Mouse (Mus musculus): ENCODE measurements around the gene Otulin.
A peak's percentile ranks its signal among the peaks of the same experiment; 100 is the strongest.

Otulin gene

DNA sequence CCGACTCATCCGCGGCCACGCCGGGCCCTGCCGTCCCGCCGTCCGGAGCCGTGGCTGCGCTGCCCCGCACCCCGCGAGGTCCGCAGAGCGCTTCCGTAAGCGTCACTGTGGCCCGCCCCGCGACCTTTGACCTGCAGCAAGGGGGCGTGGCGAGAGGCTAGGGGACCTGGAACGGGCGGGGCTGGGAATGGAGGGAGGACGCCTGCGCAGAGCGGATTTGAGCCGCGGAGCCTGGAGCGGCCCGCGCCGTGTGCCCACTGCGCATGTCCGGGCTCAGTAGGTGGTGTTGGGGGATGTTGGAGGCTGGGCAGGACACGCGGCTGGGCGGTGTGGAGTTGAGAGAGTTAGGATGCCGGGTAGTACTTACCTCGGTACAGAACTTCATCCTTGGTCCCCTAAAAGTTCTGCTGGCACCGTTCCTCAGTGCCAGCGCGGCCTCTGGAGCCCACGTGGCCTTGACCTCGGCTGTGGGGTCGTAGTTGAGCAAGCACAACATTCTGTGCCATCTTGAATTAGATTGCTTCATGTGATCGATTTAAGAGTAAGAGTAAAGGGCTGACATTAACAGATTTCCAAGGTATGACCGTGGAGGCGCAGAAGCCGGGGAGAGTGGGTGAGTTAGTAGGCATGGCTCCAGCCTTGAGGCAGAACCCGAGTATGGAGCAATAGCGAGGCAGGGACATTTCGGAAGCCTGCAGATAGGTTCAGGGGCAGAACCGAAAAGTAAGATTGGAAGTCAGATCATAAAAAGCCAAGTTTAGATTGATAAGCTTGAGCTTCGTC lies at the start of gene Otulin:
Otulin (minus strand) TSS at position 93 of the 783 bp plus-strand sequence.
- peak; percentile 82 for DNase-seq (ENCODE audit: extremely low read depth, low read depth)

DNA sequence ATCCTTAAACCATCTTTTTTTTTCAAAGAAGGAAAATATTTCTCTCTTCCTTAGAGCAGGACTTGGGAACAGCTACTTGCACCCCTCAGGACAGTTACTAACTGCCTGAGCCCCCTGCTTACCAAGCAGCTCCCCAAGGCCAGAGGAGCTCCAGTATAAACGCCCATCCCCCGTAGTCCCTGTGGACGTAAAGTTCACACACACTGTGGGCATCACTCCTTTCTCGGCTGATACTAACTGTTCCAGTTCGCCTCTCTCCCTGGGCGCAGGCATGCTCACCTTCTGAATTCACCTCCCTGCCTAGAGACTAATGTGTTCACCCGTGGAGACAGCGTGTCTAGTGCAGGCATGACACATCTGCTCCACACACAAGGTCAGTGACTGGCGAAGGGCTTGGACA lies 48.0 kb upstream of the Otulin start:
- DNase-seq (ENCODE audit: extremely low read depth, low read depth), result no peak

DNA sequence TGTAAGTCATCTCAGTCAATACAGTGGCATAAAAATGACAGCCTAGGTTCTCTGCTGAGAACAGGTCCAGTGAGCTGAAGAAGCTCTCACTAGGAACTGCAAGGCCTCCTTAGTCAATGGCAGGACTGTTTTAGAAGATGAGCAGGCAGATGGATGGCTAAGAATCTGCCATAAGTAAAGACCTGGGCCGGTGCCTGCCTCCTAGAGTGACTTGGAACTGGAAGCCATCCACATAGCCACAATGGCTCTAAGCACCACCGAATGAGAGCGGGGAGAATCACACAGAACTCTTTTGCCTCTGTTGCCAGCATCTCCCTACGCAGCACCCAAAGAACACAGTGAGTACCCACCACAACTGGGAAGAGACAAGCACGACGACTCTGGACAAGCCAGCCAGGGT lies 47.3 kb upstream of the Otulin start:
- DNase-seq (ENCODE audit: extremely low read depth, low read depth), result no peak

DNA sequence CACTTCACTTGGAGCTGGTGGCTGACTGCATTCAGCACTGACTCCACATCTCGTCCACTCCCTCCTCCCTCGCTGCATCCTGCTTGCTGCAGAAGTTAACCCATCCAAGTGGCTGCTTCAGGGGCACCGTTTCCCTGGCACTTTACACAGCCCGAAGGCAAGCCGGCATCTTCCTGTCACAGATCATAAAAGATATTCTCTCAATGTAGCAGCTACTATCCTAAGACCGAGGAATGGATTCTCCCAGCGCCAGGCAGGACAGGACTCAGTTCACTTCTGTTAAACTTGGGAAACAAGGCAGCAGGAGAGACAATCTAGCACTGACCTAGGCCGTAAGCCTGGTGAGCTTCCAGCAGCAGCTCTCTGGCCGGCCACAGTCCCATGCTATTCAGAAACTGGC lies 45.7 kb upstream of the Otulin start:
- no peak for DNase-seq (ENCODE audit: extremely low read depth, low read depth)

DNA sequence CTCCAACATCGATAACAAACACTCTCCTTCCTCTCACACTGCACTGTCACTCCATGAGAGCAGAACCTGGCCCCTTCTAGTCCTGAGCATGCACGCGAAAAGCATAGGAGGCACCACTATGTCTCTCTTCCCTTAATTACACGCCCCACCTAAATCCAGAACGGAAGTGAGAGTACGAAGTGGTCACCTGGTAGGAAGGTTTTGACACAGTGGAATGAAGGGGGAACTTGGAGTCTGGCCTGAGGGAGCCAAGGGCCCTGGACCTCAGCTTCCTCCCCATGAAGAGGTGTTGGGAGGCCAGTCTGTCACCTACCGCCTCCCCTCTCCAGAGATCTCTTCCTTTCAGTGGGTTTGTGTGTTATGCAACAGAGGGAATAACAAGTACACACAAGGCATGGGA lies 44.6 kb upstream of the Otulin start:
- no peak for DNase-seq (ENCODE audit: extremely low read depth, low read depth)

DNA sequence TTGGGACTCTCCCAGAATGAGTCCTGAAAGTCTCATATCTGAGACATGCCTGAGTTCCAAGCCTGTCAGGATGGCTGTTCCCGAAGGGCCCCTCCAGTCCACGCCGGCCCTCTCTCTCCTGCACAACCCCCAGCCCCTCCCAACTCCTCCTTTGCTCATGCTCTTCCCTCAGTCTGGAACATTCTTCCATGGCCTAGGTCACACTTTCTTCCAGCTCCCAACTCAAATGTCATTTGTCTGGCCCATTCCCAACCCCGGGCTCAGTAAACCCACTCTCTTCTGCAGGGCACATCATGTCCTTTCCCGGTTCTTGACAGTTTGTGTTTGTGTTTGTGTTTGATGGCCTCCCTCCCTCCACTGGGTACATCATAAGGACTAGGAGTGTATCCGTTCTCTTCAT lies 43.5 kb upstream of the Otulin start:
- DNase-seq (ENCODE audit: extremely low read depth, low read depth), result no peak

DNA sequence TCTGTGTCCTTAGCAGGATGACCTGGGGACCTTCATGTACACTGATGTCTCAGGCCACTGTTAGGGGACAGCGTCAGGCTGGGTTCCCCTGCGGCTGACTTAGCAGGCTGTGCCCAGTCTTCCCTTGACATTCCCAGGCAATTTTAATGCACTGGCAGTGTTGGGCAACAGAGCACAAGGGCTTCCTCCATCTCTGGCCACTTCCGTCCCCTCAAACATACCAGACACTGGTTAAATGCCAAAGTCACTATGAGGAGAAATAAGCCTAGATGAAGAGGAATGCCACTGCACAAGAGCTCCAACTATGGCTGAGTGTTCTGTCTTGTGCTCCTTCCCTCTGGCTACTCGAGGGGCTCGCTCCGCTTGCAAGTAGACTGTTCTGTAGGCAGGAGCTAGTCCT lies 42.7 kb upstream of the Otulin start:
- DNase-seq (ENCODE audit: extremely low read depth, low read depth), result no peak

DNA sequence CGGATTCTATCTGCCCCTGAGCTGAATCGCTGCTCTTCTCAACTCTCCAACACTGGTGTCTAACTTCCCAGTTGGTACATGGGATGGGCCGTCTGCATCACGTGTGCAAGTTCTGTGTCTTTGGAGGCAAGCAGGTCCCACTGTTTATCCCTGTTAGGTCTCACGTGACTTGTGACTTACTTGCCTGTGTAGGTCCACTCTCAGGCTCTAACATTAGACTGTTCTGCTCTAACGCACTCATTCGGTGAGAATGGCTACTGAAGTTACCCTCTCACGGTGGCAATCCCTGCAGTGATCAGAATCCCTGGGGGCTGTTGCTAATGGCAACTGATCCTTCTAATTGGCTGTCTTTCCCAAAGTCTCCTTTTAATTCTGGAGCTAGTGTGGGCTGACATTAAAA lies 41.8 kb upstream of the Otulin start:
- no peak for DNase-seq (ENCODE audit: extremely low read depth, low read depth)

DNA sequence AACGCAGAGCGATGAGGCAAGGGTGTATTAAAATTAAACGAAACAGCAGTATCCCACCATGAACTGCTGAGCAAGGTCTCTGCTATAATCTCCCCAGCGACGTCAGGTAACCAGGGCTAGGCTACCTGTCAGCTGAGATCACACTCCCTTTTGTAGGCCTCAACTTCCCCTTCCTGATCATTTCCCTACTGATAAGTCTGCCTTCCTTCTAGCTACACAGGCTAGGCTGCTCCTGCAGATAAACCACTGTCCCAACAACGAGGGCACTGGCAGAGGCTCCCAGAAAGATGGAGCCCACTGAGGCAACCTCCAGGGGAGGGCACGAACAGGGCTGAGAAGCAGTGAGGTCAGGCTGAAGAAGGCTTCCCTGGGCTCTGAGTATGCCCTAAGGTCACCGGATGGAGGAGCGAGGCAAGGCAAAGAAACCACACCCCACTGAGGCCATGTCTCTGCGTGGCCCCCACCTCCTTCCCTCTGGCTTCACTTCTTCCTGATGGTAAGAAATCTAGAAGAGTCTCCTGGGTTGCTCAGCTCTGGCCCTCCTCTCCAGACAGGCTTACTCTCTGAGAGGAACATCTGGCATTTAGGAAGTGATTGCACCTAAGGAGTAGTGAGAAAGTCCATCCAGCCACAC lies 41.2 kb upstream of the Otulin start:
- peak; percentile 74 for DNase-seq (ENCODE audit: extremely low read depth, low read depth)

DNA sequence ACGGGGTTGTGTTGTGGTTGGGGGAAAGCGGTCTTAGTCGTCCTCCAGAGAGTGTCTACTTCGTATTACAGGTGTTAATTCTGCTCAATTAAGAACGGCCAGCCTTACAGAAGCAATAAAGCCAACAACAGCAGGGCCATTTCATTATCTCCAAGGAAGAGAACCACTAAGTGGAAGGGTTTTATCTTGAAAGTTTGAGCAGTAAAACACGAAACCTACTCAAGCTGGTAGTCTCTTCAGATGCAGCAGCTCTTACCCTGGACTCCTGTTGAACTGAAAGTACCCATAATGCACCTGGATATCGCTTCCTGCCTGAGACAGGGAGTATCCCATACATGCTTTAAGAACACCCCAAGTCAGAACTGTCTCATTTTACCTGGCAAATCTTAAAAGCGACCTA lies 40.2 kb upstream of the Otulin start:
- DNase-seq (ENCODE audit: extremely low read depth, low read depth), result peak; percentile 65

DNA sequence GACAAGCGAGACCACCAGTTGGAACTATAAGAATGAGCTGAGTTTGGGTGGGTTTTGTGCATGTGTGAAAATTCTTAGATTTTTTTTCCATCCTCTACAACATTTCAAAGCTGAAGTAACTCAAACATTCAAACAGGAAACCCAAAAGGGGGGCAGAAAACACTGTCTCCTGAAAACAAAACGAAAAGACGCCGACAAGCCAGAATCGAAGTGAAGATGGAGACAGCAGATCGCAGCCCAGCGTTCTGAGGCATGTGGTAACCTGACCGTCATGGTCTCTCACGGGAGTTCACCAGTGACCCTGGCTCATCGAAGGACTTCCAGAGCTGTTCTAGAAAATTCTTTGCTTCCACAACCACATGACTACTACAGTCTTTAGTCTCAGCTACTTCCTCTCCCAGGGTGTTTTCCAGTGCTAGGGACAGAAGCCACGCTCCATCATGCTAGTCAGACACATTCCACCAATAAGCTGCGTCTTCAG lies 39.5 kb upstream of the Otulin start:
- no peak for DNase-seq (ENCODE audit: extremely low read depth, low read depth)

DNA sequence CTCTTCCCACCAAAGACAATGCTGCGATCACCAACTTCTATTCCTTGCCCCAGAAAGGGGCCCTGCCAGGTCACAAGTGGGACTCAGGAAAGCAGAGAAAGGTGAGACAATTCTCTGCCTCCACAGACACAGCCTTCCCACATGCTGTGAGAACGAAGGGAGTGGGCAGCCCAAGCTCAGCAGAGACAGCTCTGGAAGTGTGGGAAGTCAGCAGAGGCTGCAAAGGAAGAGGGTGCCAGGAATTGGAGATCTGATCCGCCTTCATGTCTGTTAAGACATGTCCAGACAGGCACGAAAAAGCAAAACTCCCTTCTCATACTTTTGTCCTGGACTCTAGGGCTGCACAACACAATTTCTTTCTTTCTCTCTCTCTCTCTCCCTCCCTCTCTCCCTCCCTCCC lies 38.8 kb upstream of the Otulin start:
- DNase-seq (ENCODE audit: extremely low read depth, low read depth), result no peak

DNA sequence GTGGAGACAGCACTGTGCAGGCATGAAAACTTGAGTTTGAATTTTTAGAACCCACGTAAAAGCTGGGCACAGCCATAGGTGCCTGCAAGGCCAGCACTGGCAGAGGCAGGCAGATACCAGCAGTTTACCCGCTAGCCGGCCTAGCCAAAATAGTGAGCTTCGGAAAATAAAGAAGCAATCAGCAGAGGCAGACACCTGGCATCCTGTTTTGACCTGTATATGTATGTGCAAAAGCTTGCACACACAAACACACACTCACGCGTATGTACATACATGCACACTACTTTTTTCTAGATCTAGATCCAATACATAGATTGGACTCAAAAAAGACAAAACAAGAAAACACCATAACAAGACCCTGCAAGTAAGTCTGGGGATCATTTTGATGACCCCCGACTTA lies 38.1 kb upstream of the Otulin start:
- DNase-seq (ENCODE audit: extremely low read depth, low read depth), result no peak

DNA sequence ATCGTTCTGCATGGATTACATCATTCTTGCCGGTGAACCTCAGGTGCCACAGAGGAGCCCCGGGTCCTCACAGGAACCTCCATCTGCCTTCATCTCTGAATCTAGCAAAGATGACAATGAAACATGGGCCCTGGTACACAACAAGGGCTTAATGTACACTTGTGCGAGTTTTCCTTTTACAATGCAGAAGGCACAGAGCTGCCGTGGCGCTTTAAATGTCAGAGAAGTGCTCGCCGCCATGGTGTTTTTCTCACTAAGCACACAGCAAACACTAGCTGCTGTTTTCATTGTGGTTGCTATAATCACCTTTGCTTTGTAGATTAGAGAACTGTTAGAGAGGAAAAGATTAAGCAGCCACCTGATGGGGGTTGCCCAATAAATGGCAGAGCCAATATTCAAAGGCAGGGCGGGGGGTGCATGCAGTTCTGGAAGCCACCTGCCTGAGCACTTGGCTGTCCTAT lies 37.5 kb upstream of the Otulin start:
- no peak for DNase-seq (ENCODE audit: extremely low read depth, low read depth)

DNA sequence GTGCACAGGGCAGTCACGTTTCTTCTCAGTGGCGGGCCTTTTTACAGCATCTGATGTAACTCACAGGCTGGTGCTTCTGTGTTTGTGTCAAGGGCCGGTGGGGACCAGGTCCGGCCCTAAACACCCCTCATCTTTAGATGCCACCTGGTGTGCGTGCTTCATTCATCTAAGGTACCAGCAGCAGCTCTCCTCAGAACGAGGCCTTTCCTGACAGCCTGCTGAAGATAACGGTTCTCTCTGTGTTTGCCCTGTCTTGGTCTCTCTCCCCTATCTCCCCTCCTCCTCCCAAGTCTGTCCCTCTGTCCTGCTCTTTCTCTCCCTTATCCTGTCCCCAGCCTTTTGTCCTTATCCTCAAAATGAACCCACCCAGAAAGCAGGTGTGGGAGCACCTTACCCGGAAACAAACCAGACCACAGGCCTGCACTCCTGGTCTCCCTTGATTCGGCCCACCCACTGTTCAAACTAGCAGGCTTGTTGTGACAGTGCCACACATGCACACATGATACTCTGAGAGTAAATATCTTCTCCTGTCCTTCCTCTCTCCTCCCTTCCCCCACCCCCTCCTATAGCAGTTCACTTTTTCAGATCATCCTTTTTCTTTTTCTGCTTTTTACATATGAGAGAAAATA lies 36.5 kb upstream of the Otulin start:
- DNase-seq (ENCODE audit: extremely low read depth, low read depth), result peak; percentile 51

DNA sequence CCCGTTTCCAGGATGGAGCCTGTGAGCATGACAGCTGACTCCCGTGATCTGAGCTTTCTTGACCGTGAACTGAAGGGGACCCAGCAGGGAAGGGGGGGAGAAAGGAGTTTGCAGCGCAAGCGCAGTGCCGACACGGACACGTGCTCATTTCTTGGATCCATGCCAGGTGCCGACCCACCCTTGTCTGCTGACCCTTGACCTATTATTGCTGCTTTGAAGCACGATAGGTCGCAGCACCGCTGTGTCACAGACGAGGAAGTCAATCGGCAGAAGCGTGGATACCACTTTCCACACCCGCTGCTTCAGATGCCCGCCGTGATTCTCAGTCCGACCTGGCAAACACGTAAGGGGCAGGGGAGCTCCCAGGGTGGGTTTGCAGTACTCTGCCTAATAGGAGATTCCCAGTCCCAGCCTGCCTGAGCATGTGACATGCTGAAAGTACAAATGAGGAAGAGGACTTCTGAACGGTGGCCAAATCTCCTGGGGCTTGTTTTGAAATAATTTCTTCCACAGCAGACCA lies 35.0 kb upstream of the Otulin start:
- DNase-seq (ENCODE audit: extremely low read depth, low read depth), result no peak

DNA sequence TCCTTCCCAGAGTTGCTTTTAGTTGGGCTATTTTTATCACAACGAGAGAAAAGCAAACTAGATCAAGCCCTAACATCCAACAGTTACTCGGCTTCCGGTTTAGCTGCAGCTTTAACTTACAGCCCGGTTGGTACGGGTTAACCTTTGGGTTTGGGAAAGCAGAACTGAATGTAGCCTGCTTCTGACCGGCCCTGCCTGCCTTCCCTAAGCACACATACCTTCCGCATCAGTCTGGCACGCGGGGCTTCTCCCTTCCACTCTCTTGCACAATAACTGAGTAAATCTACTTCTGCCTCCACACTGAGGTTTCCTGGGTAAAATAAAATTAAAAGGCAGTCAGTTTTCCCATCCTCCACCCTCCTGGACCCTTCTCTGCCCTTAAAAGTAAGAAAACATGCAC lies 33.6 kb upstream of the Otulin start:
- no peak for DNase-seq (ENCODE audit: extremely low read depth, low read depth)

DNA sequence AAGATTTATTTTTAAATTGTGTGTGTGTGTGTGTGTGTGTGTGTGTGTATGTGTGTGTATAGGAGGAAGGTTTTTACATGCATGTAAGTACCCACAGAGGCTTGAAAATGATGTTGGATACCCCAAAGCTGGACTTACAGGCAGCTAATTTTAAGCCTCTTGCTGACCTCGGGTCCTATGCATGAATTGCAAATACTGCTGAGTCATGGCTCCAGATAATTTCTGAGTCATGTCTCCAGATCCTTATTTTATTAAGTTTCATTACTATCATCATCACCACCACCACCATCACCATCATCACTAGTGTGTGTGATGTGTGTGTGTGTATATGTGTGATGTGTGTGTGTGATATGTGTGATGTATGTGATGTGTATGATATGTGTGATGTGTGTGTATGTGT lies 32.2 kb upstream of the Otulin start:
- no peak for DNase-seq (ENCODE audit: extremely low read depth, low read depth)

DNA sequence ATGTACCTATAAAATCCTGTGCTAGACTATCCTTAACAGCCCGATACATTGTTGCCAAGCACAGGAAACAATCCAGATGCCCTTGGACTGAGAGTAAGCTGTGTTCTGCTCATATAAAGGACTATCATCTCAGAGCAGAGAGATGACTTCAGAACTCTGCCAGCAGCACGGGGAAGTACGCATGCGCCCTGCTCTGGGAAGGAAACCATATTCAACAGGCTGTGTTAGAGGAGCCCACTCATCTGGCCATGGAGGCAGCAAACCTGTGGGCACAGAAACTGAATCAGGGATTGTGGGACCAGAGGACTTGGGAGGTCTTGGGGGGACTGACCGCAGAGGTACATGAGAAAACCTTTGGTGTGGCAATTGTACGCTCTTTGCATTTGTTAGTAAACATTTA lies 31.2 kb upstream of the Otulin start:
- DNase-seq (ENCODE audit: extremely low read depth, low read depth), result no peak

DNA sequence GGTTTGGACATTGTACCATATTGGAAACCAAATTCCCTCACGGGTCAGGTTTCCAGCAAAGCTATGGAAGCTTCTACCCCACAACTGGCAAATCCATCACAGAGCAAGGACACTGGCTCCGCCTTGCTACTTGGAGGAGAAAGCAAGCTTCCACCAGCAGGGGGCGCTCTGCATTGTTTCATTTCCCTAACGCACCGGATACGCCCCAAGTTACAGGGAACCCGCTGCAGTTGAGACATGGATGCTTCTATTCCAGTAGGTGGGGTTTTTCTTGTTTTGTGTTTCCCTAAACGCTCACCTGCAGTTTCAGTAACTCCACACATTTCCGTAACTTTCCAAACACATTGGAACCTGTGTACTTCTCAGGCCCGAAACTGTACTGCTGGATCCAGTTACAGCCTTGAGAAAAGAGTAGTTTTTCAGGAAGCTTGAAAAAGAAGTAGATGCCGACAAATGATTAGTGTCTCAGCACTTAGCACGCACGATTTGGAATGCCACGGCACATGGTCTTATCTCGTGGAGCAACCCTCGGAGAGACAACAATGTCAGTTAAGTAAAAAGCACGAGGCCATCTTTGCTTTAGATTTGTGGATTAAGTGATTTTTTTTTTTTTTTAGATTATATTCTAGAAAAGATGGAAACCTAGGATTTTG lies 29.2 kb upstream of the Otulin start:
- peak; percentile 83 for DNase-seq (ENCODE audit: extremely low read depth, low read depth)

DNA sequence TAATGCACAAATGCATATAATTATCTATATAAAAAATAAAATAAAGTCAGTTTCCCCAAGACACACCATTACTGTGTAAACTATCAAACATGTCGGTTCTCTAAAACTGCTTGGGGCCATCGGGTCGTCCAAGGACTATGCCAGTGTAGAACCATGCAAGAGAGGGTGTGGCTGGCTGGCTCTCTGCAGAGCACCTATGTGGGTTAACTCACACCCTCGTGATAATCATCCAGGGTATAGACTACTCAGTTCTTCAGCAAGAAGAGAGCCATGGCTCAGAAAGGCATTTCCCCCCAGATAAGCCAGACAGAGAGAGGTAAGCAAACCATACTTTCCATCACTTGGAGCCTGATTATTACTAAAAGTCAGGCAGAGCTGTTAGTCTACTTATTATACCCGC lies 28.6 kb upstream of the Otulin start:
- DNase-seq (ENCODE audit: extremely low read depth, low read depth), result no peak

DNA sequence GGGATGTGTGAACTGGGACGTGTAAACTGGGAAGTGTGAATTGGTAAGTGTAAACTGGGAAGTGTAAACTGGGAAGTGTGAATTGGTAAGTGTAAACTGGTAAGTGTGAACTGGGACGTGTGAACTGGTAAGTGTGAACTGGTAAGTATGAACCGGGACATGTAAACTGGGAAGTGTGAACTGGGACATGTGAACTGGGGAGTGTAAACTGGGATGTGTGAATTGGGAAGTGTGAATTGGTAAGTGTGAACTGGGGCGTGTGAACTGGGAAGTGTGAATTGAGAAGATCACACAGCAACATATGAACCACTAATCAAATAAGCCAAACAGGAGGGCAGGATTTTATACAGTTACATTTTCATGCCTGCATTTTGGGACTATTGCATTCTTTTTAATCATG lies 27.9 kb upstream of the Otulin start:
- DNase-seq (ENCODE audit: extremely low read depth, low read depth), result no peak
